Mouse (Mus musculus) erythroid progenitor cell, adult 5-6 weeks (primary cell): ENCODE measurements around the gene Snrpf. TPM values are rescaled to one million over a fixed set of nuclear protein-coding genes. Genes with fewer than 3 reads are reported as not detected.
"Not testable (repeated sequence)": the region's sequence is repeated elsewhere in the genome, so short reads cannot be mapped to it uniquely, and the experiment has no call there.

ENCODE experiments used
- ATAC-seq: replicated peaks from 2 replicates; pipeline ENCODE4 v1.8.0; 2016; ENCODE audit warnings: moderate number of reproducible peaks, mild to moderate bottlenecking, moderate TSS enrichment, inconsistent platforms; ENCODE audit not compliant: poor library complexity, low FRiP score, severe bottlenecking
- total RNA-seq, 2 experiments: library from RNA; stranded (forward) in 1 of 2; stranded (reverse) in 1 of 2; fragments of 150-400 nt in 1 of 2; fragments of 186-747, 209-891 nt in 1 of 2; gene quantifications; 2 replicates each; pipeline versions ENCODE4 v1.2.3 to v1.2.4; 2015 to 2017; ENCODE audit warnings: low replicate concordance in 2 of 2

Gene Snrpf
- total RNA-seq, 2 experiments from 2014 or later, result 62.5 to 83.2 TPM

GRCm38 (mm10) chr10:93588796-93589195 is 710 bp downstream of the Snrpf start:
- 0 out of 2 replicates have a peak, but pooled peaks have one; percentile 28 for ATAC-seq

- ATAC-seq, result peak; percentile 55; the same call in 1 of the 2 replicates
Measured at GRCm38 (mm10) chr10:93577271-93577886, 12.1 kb downstream of the Snrpf start.

GRCm38 (mm10) chr10:93575960-93576359 is 13.5 kb downstream of the Snrpf start:
- no peak for ATAC-seq

- ATAC-seq, result no peak
Measured at GRCm38 (mm10) chr10:93574966-93575365, 14.5 kb downstream of the Snrpf start.

GRCm38 (mm10) chr10:93572209-93572608 is 17.3 kb downstream of the Snrpf start:
- ATAC-seq, result no peak

- no peak for ATAC-seq
Measured at GRCm38 (mm10) chr10:93568671-93569070, 20.8 kb downstream of the Snrpf start.

- no peak for ATAC-seq
Measured at GRCm38 (mm10) chr10:93567841-93568566, 21.5 kb downstream of the Snrpf start.

- no peak for ATAC-seq
Measured at GRCm38 (mm10) chr10:93567066-93567465, 22.4 kb downstream of the Snrpf start.

GRCm38 (mm10) chr10:93564518-93565090 is 24.9 kb downstream of the Snrpf start:
- no peak for ATAC-seq

GRCm38 (mm10) chr10:93559786-93560185 is 29.7 kb downstream of the Snrpf start:
- ATAC-seq, result no peak

- not testable (repeated sequence) for ATAC-seq
Measured at GRCm38 (mm10) chr10:93557971-93558370, 31.5 kb downstream of the Snrpf start.

- no peak for ATAC-seq
Measured at GRCm38 (mm10) chr10:93552596-93552995, 36.9 kb downstream of the Snrpf start.

- no peak for ATAC-seq
Measured at GRCm38 (mm10) chr10:93549821-93550220, 39.7 kb downstream of the Snrpf start.

GRCm38 (mm10) chr10:93548991-93549390 is 40.5 kb downstream of the Snrpf start:
- ATAC-seq, result peak; percentile 84

GRCm38 (mm10) chr10:93547741-93548270 is 41.7 kb downstream of the Snrpf start:
- ATAC-seq, result no peak

GRCm38 (mm10) chr10:93544172-93544571 is 45.3 kb downstream of the Snrpf start:
- no peak for ATAC-seq

GRCm38 (mm10) chr10:93543176-93543575 is 46.3 kb downstream of the Snrpf start:
- no peak for ATAC-seq

GRCm38 (mm10) chr10:93542356-93542755 is 47.1 kb downstream of the Snrpf start:
- no peak for ATAC-seq

GRCm38 (mm10) chr10:93541585-93541984 is 47.9 kb downstream of the Snrpf start:
- ATAC-seq, result no peak

GRCm38 (mm10) chr10:93540431-93541210 is 48.9 kb downstream of the Snrpf start, which contains the start of gene Ccdc38:
Gene Ccdc38, plus strand, starts transcription at chr10:93540632.
- ATAC-seq, result no peak
